Mouse (Mus musculus): Measurements from ENCODE around the gene Slc35c2. TPM values are rescaled to one million over a fixed set of nuclear protein-coding genes. Genes with fewer than 3 reads are reported as not detected.

Gene Slc35c2
- polyA plus RNA-seq, 1 experiment from 2014 or later, result 51.6 TPM

DNA sequence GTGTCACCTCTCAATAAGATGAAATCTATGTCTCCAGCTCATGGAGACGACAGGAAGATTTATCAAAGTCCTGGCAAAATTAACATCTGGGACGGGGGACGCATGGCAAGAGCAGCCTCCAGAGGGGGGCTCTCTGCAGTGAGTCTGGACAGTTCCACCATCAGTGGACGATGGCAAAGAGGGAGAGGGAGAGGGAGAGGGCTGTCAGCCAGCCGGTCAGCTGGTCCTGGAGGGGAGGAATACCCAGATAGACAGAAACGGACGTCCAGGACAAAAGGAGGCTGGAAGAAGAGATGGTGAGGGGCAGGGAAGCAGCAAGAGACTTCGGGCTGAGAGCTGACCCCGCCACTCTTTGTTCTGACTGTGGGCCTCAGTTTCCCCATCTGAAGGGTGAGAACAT lies 34.9 kb downstream of the Slc35c2 start:
- DNase-seq (ENCODE audit: low spot score), result no peak
- Histone ChIP-seq H3K27ac (no peak overlapping the region), H3K9me3 (replicated peaks; ENCODE audit: low read length) (no peaks in the 10 kb centered on the region), H3K36me3 (ENCODE audit: insufficient read depth, low read length) (no peaks in the 10 kb centered on the region), H3K4me2 (ENCODE audit: low read length) (no peak overlapping the region), H3K27me3 (ENCODE audit: insufficient read depth, low read length) (peaks cover 13% of the 10 kb centered on the region; the same call in 1 of the 2 replicates), H3K4me3 (replicated peaks; ENCODE audit: low read depth, low read length) (no peak overlapping the region), H3K4me1 (replicated peaks; ENCODE audit: insufficient read depth, low read length) (no peaks in the 10 kb centered on the region), H3K9ac (ENCODE audit: low read depth, low read length) (no peak overlapping the region)
- TF ChIP-seq CTCF (IDR thresholded peaks at IDR 0.05; ENCODE audit: low read depth), result no peak
- ATAC-seq (replicated peaks; ENCODE audit: low FRiP score, low read depth), result no peak
- WGBS, result 34% methylated on average over 9 of the region's 9 CpGs

DNA sequence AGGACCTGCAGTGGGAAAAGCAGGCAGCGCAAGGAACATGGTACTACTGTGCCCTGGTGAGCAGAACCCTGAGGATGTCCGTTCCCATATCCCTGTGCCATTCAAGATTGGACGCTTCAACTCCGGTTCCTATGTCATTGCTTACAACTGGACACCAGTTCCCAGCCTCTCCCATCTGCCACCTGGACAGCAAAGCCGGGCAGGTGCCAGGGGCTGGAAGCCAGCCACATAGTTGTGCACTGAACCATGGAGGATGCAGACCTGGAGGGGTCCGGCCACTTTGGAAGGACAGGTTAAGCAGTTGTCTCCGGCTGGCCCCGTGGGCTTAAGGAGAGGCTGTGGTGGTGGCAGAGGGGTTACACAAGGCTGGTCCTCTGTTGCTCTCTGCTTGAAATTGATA lies 35.3 kb downstream of the Slc35c2 start:
- Histone ChIP-seq H3K4me3 (replicated peaks; ENCODE audit: low read depth, low read length) (no peak overlapping the region), H3K9me3 (replicated peaks; ENCODE audit: low read length) (no peaks in the 10 kb centered on the region), H3K4me2 (ENCODE audit: low read length) (no peak overlapping the region), H3K36me3 (ENCODE audit: insufficient read depth, low read length) (no peaks in the 10 kb centered on the region), H3K27ac (no peak overlapping the region), H3K4me1 (replicated peaks; ENCODE audit: insufficient read depth, low read length) (no peaks in the 10 kb centered on the region), H3K27me3 (ENCODE audit: insufficient read depth, low read length) (peaks cover 13% of the 10 kb centered on the region; the same call in 1 of the 2 replicates), H3K9ac (ENCODE audit: low read depth, low read length) (no peak overlapping the region)
- ATAC-seq (replicated peaks; ENCODE audit: low FRiP score, low read depth) (no peak), DNase-seq (ENCODE audit: low spot score) (no peak)
- no peak for TF ChIP-seq CTCF (IDR thresholded peaks at IDR 0.05; ENCODE audit: low read depth)
- WGBS, result 56% methylated on average over 8 of the region's 8 CpGs

DNA sequence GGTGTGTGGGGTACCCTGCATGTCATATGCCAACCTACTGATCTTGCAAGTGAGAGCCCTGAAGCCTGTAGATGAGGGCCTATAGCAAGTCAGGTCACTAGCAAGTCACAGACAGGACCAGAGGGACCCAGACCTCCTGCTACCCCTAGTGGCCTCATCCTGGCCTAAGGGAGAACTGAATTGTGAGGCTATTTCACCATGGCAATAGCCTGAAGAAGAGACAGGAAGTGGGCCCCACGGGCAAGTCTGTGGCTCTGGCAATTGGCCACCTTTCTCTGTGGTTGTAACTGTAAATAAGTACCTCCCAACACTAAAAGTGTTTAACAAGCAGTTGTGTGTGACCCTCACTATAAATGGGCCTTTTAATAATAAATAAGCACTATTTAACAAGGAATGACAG lies 36.8 kb downstream of the Slc35c2 start:
- H3K9ac ChIP-seq (ENCODE audit: low read depth, low read length), result no peak overlapping the region
- TF ChIP-seq CTCF (IDR thresholded peaks at IDR 0.05; ENCODE audit: low read depth), result no peak
- no peak overlapping the region for H3K27ac ChIP-seq
- 23% methylated on average over 1 of the region's 1 CpGs for WGBS
- no peaks in the 10 kb centered on the region for H3K9me3 ChIP-seq (replicated peaks; ENCODE audit: low read length)
- no peak overlapping the region for H3K4me2 ChIP-seq (ENCODE audit: low read length)
- no peak for ATAC-seq (replicated peaks; ENCODE audit: low FRiP score, low read depth)
- H3K36me3 ChIP-seq (ENCODE audit: insufficient read depth, low read length), result no peaks in the 10 kb centered on the region
- no peak for DNase-seq (ENCODE audit: low spot score)
- no peak overlapping the region for H3K4me3 ChIP-seq (replicated peaks; ENCODE audit: low read depth, low read length)
- H3K4me1 ChIP-seq (replicated peaks; ENCODE audit: insufficient read depth, low read length), result no peaks in the 10 kb centered on the region
- H3K27me3 ChIP-seq (ENCODE audit: insufficient read depth, low read length), result peaks cover 15% of the 10 kb centered on the region

DNA sequence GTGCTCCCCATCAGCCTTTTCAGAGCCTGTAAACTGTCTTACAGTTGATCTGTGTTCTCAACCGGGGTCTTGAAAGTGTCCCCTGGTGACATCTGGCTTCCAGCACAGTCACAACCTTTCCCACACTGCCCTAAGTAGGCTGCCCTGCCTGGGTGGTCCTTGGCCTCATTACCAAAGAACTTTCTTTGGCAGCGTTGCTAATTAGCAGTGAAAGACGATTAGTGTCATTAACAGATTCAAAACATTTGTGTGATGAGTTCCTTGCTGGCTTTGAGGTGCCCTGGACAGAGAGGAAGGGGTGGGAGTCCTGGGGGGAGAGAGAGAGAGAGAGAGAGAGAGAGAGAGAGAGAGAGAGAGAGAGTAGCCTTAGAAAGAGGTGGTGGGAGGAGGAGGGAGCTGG lies 38.7 kb downstream of the Slc35c2 start:
- no peak for DNase-seq (ENCODE audit: low spot score)
- peaks cover 18% of the 10 kb centered on the region for H3K27me3 ChIP-seq (ENCODE audit: insufficient read depth, low read length)
- H3K9me3 ChIP-seq (replicated peaks; ENCODE audit: low read length), result no peaks in the 10 kb centered on the region
- H3K4me2 ChIP-seq (ENCODE audit: low read length), result no peak overlapping the region
- no peak overlapping the region for H3K9ac ChIP-seq (ENCODE audit: low read depth, low read length)
- no peaks in the 10 kb centered on the region for H3K36me3 ChIP-seq (ENCODE audit: insufficient read depth, low read length)
- H3K4me1 ChIP-seq (replicated peaks; ENCODE audit: insufficient read depth, low read length), result no peaks in the 10 kb centered on the region
- 18% methylated on average over 3 of the region's 3 CpGs for WGBS
- ATAC-seq (replicated peaks; ENCODE audit: low FRiP score, low read depth), result no peak
- no peak overlapping the region for H3K4me3 ChIP-seq (replicated peaks; ENCODE audit: low read depth, low read length)
- TF ChIP-seq CTCF (IDR thresholded peaks at IDR 0.05; ENCODE audit: low read depth), result no peak
- H3K27ac ChIP-seq, result no peak overlapping the region

DNA sequence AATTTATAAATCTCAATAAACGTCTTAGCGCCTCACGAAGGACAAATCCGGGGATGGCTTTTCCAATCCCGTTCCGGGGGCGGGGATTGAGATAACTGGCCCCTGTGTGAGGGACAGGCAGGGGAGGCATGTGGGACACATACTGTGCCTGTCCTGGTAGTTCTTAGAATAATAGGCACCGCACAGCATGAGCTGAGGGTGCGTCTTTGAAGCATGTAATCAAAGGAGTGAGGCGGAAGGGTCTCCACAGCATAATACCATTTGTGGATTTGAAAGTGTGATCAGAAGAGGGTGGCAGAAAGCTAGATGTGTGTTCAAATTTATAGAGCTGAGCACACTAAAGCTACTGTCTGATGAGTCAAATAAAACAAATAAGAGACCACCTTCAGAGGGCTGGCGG lies 41.3 kb downstream of the Slc35c2 start:
- Histone ChIP-seq H3K4me2 (ENCODE audit: low read length) (no peak overlapping the region), H3K4me3 (replicated peaks; ENCODE audit: low read depth, low read length) (no peak overlapping the region), H3K36me3 (ENCODE audit: insufficient read depth, low read length) (no peaks in the 10 kb centered on the region), H3K4me1 (replicated peaks; ENCODE audit: insufficient read depth, low read length) (no peaks in the 10 kb centered on the region), H3K27me3 (ENCODE audit: insufficient read depth, low read length) (peaks cover 25% of the 10 kb centered on the region), H3K27ac (no peak overlapping the region), H3K9ac (ENCODE audit: low read depth, low read length) (no peak overlapping the region), H3K9me3 (replicated peaks; ENCODE audit: low read length) (no peaks in the 10 kb centered on the region)
- 23% methylated on average over 11 of the region's 11 CpGs for whole genome bisulfite sequencing
- DNase-seq (ENCODE audit: low spot score) (no peak), ATAC-seq (replicated peaks; ENCODE audit: low FRiP score, low read depth) (no peak)
- TF ChIP-seq CTCF (IDR thresholded peaks at IDR 0.05; ENCODE audit: low read depth), result no peak

DNA sequence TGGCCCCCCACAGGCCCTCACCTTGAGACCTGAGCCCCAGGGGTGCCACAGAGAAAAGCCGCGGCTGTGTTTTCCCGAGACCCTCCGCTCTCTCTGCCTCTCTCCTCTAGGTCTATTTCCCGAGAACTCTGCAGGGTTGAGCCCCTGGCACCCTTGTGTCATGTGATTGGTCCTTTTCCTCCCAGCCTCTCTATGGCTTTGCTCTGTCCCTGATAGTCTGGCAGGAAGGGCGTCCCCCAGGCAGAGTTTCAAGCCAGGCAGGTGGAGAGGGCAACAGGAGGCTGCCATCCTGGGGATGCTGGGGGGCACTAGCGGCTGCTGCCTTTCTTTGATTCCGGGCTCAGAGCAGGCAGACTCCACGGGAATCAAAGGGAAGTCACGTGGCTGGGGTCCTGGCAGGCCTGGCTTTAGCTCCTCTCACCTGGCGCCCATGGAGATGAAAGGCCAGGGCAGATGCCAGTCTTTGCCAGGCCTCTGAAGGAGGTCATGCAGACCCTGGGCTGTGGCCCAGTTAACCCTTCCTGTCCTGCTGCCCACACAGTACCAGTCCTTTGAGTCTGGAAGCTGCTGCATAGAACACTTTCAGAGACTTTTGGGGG lies 44.4 kb downstream of the Slc35c2 start:
- no peaks in the 10 kb centered on the region for H3K4me1 ChIP-seq (replicated peaks; ENCODE audit: insufficient read depth, low read length)
- ATAC-seq (replicated peaks; ENCODE audit: low FRiP score, low read depth) (no peak), DNase-seq (ENCODE audit: low spot score) (no peak)
- no peak overlapping the region for H3K9ac ChIP-seq (ENCODE audit: low read depth, low read length)
- H3K27me3 ChIP-seq (ENCODE audit: insufficient read depth, low read length), result peaks cover 44% of the 10 kb centered on the region
- H3K27ac ChIP-seq, result no peak overlapping the region
- no peaks in the 10 kb centered on the region for H3K9me3 ChIP-seq (replicated peaks; ENCODE audit: low read length)
- no peaks in the 10 kb centered on the region for H3K36me3 ChIP-seq (ENCODE audit: insufficient read depth, low read length)
- no peak overlapping the region for H3K4me3 ChIP-seq (replicated peaks; ENCODE audit: low read depth, low read length)
- no peak overlapping the region for H3K4me2 ChIP-seq (ENCODE audit: low read length)
- no peak for TF ChIP-seq CTCF (IDR thresholded peaks at IDR 0.05; ENCODE audit: low read depth)
- 5% methylated on average over 11 of the region's 11 CpGs for WGBS

DNA sequence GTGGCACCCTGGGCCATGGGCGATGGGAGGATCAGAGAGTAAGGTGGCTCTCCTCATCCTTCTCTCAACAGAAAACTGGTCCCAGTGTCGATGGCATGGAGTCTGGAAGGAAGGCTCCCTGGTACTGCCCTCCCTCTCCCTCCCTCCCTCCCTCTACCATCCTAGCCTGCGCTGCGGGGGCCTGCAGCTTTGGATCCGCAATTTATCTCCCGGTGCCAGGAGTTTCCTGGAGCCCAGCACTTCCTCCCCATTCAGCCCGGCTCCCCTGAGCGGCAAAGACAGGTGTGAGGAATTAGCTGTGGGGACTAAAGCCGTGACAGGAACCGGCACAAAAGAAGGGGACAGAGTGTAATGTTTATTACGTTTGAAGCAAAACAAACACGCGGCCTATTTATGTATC lies 45.1 kb downstream of the Slc35c2 start:
- no peak overlapping the region for H3K4me3 ChIP-seq (replicated peaks; ENCODE audit: low read depth, low read length)
- H3K4me2 ChIP-seq (ENCODE audit: low read length), result no peak overlapping the region
- H3K36me3 ChIP-seq (ENCODE audit: insufficient read depth, low read length), result no peaks in the 10 kb centered on the region
- DNase-seq (ENCODE audit: low spot score) (no peak), ATAC-seq (replicated peaks; ENCODE audit: low FRiP score, low read depth) (no peak)
- no peaks in the 10 kb centered on the region for H3K9me3 ChIP-seq (replicated peaks; ENCODE audit: low read length)
- H3K27me3 ChIP-seq (ENCODE audit: insufficient read depth, low read length), result peaks cover 48% of the 10 kb centered on the region
- H3K9ac ChIP-seq (ENCODE audit: low read depth, low read length), result no peak overlapping the region
- no peak overlapping the region for H3K27ac ChIP-seq
- 1% methylated on average over 13 of the region's 13 CpGs for WGBS
- no peaks in the 10 kb centered on the region for H3K4me1 ChIP-seq (replicated peaks; ENCODE audit: insufficient read depth, low read length)
- no peak for TF ChIP-seq CTCF (IDR thresholded peaks at IDR 0.05; ENCODE audit: low read depth)
